Mouse (Mus musculus) forebrain, embryonic 16.5 days (tissue): ENCODE data around the gene Ambn. TPM values are rescaled to one million over a fixed set of nuclear protein-coding genes. Genes with fewer than 3 reads are reported as not detected.
A peak's percentile ranks its signal among the peaks of the same experiment; 100 is the strongest.
"Not testable (repeated sequence)": the region's sequence is repeated elsewhere in the genome, so short reads cannot be mapped to it uniquely, and the experiment has no call there.

Experiments
- ATAC-seq: fragments of 200-750 bp; cut with Nextera tagmentation; 2 replicates; pipeline ENCODE4 v1.8.0; 2017; ENCODE audit warnings: mild to moderate bottlenecking, moderate library complexity
- H3K27ac ChIP-seq: fragments of 300-500 bp; sonication (generic); 2 replicates; pipeline ENCODE4 v1.5.1; 2014; ENCODE audit warnings: low read length, control low read depth
- H3K27me3 ChIP-seq: fragments of 300-500 bp; sonication (generic); replicated peaks from 2 replicates; pipeline ENCODE4 v1.6.1; 2014; ENCODE audit warnings: low read length; ENCODE audit not compliant: control insufficient read depth, insufficient read depth
- H3K36me3 ChIP-seq: fragments of 300-500 bp; sonication (generic); 2 replicates; pipeline ENCODE4 v1.6.1; 2014; ENCODE audit not compliant: control insufficient read depth, insufficient read depth
- H3K4me1 ChIP-seq: fragments of 300-500 bp; sonication (generic); replicated peaks from 2 replicates; pipeline ENCODE4 v1.6.1; 2014; ENCODE audit warnings: low read length; ENCODE audit not compliant: control insufficient read depth, insufficient read depth
- H3K4me2 ChIP-seq: fragments of 300-500 bp; sonication (generic); 2 replicates; pipeline ENCODE4 v1.6.1; 2014; ENCODE audit warnings: mild to moderate bottlenecking, low read length, control low read depth
- H3K4me3 ChIP-seq: fragments of 300-500 bp; sonication (generic); replicated peaks from 2 replicates; pipeline ENCODE4 v1.5.1; 2014; ENCODE audit warnings: mild to moderate bottlenecking, low read length, control low read depth
- H3K9ac ChIP-seq: fragments of 300-500 bp; sonication (generic); replicated peaks from 2 replicates; pipeline ENCODE4 v1.6.1; 2014; ENCODE audit warnings: low read depth, low read length, control low read depth
- H3K9me3 ChIP-seq: fragments of 300-500 bp; sonication (generic); 2 replicates; pipeline ENCODE4 v1.6.1; 2016; ENCODE audit warnings: low read length; ENCODE audit not compliant: control insufficient read depth
- WGBS: fragments of 180-500 bp; shearing (Covaris S2); extraction: QIAGEN DNeasy Blood & Tissue Kit; methylation state at CpG from one replicate; pipeline ENCODE4 v1.1.7; 2014; 5-methylcytosine and 5-hydroxymethylcytosine counted together
- polyA plus RNA-seq: library from polyadenylated mRNA; unstranded; fragments of >200 nt; fragmentation: Nextera tagmentation; extraction: Ambion mirVana; gene quantifications from 2 replicates; pipeline ENCODE4 v1.2.1, GENCODE M21; 2015

Gene Ambn
- polyA plus RNA-seq = not detected in 2 replicates

- Histone ChIP-seq H3K36me3 (no peaks in the 10 kb centered on the region), H3K4me1 (no peaks in the 10 kb centered on the region), H3K27ac (no peak within 1 kb of the TSS), H3K4me2 (no peak within 1 kb of the TSS), H3K9ac (no peak within 1 kb of the TSS), H3K4me3 (no peak within 1 kb of the TSS), H3K9me3 (no peaks in the 10 kb centered on the region), H3K27me3 (no peaks in the 10 kb centered on the region)
- WGBS = 84% methylated on average over 3 of the region's 3 CpGs
- no peak for ATAC-seq
These were observed at the start of gene Ambn for GRCm38 (mm10) chr5:88455691-88456090. Ambn (plus strand) TSS chr5:88455991.

- Histone ChIP-seq H3K4me2 (no peak overlapping the region), H3K9ac (no peak overlapping the region), H3K36me3 (no peaks in the 10 kb centered on the region), H3K9me3 (no peaks in the 10 kb centered on the region), H3K27ac (no peak overlapping the region), H3K4me3 (no peak overlapping the region), H3K27me3 (no peaks in the 10 kb centered on the region), H3K4me1 (no peaks in the 10 kb centered on the region)
- WGBS = 96% methylated on average over 8 of the region's 8 CpGs
- ATAC-seq = no peak
These were observed 35.3 kb upstream of the Ambn start for GRCm38 (mm10) chr5:88420319-88421065.

GRCm38 (mm10) chr5:88424892-88425291 lies 30.9 kb upstream of the Ambn start:
- H3K9me3 ChIP-seq, H3K4me1 ChIP-seq, H3K36me3 ChIP-seq, H3K9ac ChIP-seq, H3K4me2 ChIP-seq, H3K27me3 ChIP-seq, H3K4me3 ChIP-seq, ATAC-seq, H3K27ac ChIP-seq: not testable (repeated sequence)
- 77% methylated on average over 2 of the region's 2 CpGs for WGBS

GRCm38 (mm10) chr5:88426753-88427152 lies 29.0 kb upstream of the Ambn start:
- no peak overlapping the region for H3K9ac ChIP-seq
- no peak for ATAC-seq
- no peak overlapping the region for H3K4me2 ChIP-seq
- no peak overlapping the region for H3K4me3 ChIP-seq
- H3K36me3 ChIP-seq = no peaks in the 10 kb centered on the region
- no peak overlapping the region for H3K27ac ChIP-seq
- peaks cover 4% of the 10 kb centered on the region for H3K4me1 ChIP-seq
- no peaks in the 10 kb centered on the region for H3K9me3 ChIP-seq
- H3K27me3 ChIP-seq = no peaks in the 10 kb centered on the region
- 17% methylated on average over 1 of the region's 1 CpGs for WGBS

GRCm38 (mm10) chr5:88467471-88467870 lies 11.7 kb downstream of the Ambn start:
- Histone ChIP-seq H3K9ac (no peak overlapping the region), H3K4me1 (no peaks in the 10 kb centered on the region), H3K27ac (no peak overlapping the region), H3K36me3 (no peaks in the 10 kb centered on the region), H3K4me3 (no peak overlapping the region), H3K4me2 (no peak overlapping the region), H3K9me3 (no peaks in the 10 kb centered on the region), H3K27me3 (no peaks in the 10 kb centered on the region)
- no peak for ATAC-seq
- 86% methylated on average over 2 of the region's 2 CpGs for WGBS

- H3K27me3 ChIP-seq = no peaks in the 10 kb centered on the region
- no peaks in the 10 kb centered on the region for H3K4me1 ChIP-seq
- H3K36me3 ChIP-seq = no peaks in the 10 kb centered on the region
- no peak overlapping the region for H3K27ac ChIP-seq
- H3K4me2 ChIP-seq = no peak overlapping the region
- no peak overlapping the region for H3K4me3 ChIP-seq
- 89% methylated on average over 4 of the region's 4 CpGs for WGBS
- H3K9me3 ChIP-seq = no peaks in the 10 kb centered on the region
- ATAC-seq = no peak
- no peak overlapping the region for H3K9ac ChIP-seq
These were observed 13.3 kb downstream of the Ambn start for GRCm38 (mm10) chr5:88468807-88469704.

GRCm38 (mm10) chr5:88487675-88488074 lies 31.9 kb downstream of the Ambn start, which contains the start of gene Enam:
Enam (plus strand) TSS chr5:88487975.
- H3K27me3 ChIP-seq = no peaks in the 10 kb centered on the region
- ATAC-seq = no peak

GRCm38 (mm10) chr5:88489004-88489403 lies 33.2 kb downstream of the Ambn start:
- Histone ChIP-seq H3K4me2 (no peak overlapping the region), H3K36me3 (no peaks in the 10 kb centered on the region), H3K9me3 (no peaks in the 10 kb centered on the region), H3K9ac (no peak overlapping the region), H3K4me3 (no peak overlapping the region), H3K4me1 (no peaks in the 10 kb centered on the region), H3K27me3 (no peaks in the 10 kb centered on the region), H3K27ac (no peak overlapping the region)
- 80% methylated on average over 2 of the region's 2 CpGs for WGBS
- no peak for ATAC-seq

More at GRCm38 (mm10) chr5:88487675-88488074, 31.9 kb downstream of the Ambn start, which contains the start of gene Enam:
- Histone ChIP-seq H3K4me3 (no peak within 1 kb of the TSS), H3K4me1 (no peaks in the 10 kb centered on the region), H3K36me3 (no peaks in the 10 kb centered on the region), H3K4me2 (no peak within 1 kb of the TSS), H3K9me3 (no peaks in the 10 kb centered on the region), H3K9ac (no peak within 1 kb of the TSS), H3K27ac (no peak within 1 kb of the TSS)

- WGBS = 22% methylated on average over 5 of the region's 5 CpGs
- Histone ChIP-seq H3K27ac (no peak overlapping the region), H3K4me2 (no peak overlapping the region), H3K4me3 (no peak overlapping the region), H3K9ac (no peak overlapping the region), H3K4me1 (no peaks in the 10 kb centered on the region), H3K36me3 (no peaks in the 10 kb centered on the region), H3K27me3 (no peaks in the 10 kb centered on the region), H3K9me3 (no peaks in the 10 kb centered on the region)
- peak; percentile 47; the same call in 1 of the 2 replicates for ATAC-seq
These were observed 35.3 kb downstream of the Ambn start for GRCm38 (mm10) chr5:88491111-88491510.
